Mouse (Mus musculus) subcutaneous adipose tissue, adult 2 months (tissue): Measurements from ENCODE around the gene Tarm1. TPM values are rescaled to one million over a fixed set of nuclear protein-coding genes. Genes with fewer than 3 reads are reported as not detected.

Experiments used
- polyA plus RNA-seq: library from polyadenylated mRNA; depleted of rRNA; stranded (reverse); fragments of >200 nt; gene quantifications from 2 replicates; pipeline ENCODE4 v1.2.3, GENCODE M21; 2012; ENCODE audit warnings: low replicate concordance; rRNA removed

Tarm1 gene
- 0.15 and 0.20 TPM in 2 replicates for polyA plus RNA-seq

GRCm38 (mm10) chr7:3502439-3502838, at the start of gene Tarm1:
Tarm1 (minus strand) TSS chr7:3502624.

Other genes with a start within 250 kb of the Tarm1 start
- 514 and 603 TPM in 2 replicates for gene Myadm, start 213.5 kb downstream of the Tarm1 start, polyA plus RNA-seq
- 4.6 and 13.7 TPM in 2 replicates for gene Prkcg, start 213.4 kb downstream of the Tarm1 start, polyA plus RNA-seq
- 25.1 and 49.0 TPM in 2 replicates for gene Cacng7, start 169.7 kb downstream of the Tarm1 start, polyA plus RNA-seq
- gene Cacng8, start 111.9 kb downstream of the Tarm1 start, polyA plus RNA-seq, result 0.31 TPM in 1 of 2 replicates, not detected in the other
- not detected in 2 replicates for gene Cacng6, start 78.4 kb downstream of the Tarm1 start, polyA plus RNA-seq
- gene Oscar, start 113.5 kb upstream of the Tarm1 start, polyA plus RNA-seq, result 0.21 and 0.36 TPM in 2 replicates
- 278 and 365 TPM in 2 replicates for gene Ndufa3, start 114.7 kb upstream of the Tarm1 start, polyA plus RNA-seq
- 11.6 and 11.8 TPM in 2 replicates for gene Tfpt, start 127.3 kb upstream of the Tarm1 start, polyA plus RNA-seq
- gene Prpf31, start 127.4 kb upstream of the Tarm1 start, polyA plus RNA-seq, result 25.6 and 39.6 TPM in 2 replicates
- 43.6 and 70.0 TPM in 2 replicates for gene Cnot3, start 142.6 kb upstream of the Tarm1 start, polyA plus RNA-seq
- 5.2 and 5.6 TPM in 2 replicates for gene Leng1, start 163.2 kb upstream of the Tarm1 start, polyA plus RNA-seq
- 5.0 and 61.2 TPM in 2 replicates for gene Tmc4, start 174.9 kb upstream of the Tarm1 start, polyA plus RNA-seq
- gene Tsen34, start 190.2 kb upstream of the Tarm1 start, polyA plus RNA-seq, result 95.9 and 159 TPM in 2 replicates
- 34.0 and 69.4 TPM in 2 replicates for gene Mboat7, start 190.9 kb upstream of the Tarm1 start, polyA plus RNA-seq
- 1,410 and 2,641 TPM in 2 replicates for gene Rps9, start 201.4 kb upstream of the Tarm1 start, polyA plus RNA-seq
- 26.6 and 30.3 TPM in 2 replicates for gene Pirb, start 217.8 kb upstream of the Tarm1 start, polyA plus RNA-seq